Mouse (Mus musculus) frontal cortex, postnatal 14 days (tissue): Measurements from ENCODE around the gene Tmtc1.

Source experiments
- DNase-seq, 2 experiments: peaks; one replicate each; pipeline ENCODE4 v3.0.0; 2022; ENCODE audit warnings: low spot score in 2 of 2

Gene Tmtc1

DNA sequence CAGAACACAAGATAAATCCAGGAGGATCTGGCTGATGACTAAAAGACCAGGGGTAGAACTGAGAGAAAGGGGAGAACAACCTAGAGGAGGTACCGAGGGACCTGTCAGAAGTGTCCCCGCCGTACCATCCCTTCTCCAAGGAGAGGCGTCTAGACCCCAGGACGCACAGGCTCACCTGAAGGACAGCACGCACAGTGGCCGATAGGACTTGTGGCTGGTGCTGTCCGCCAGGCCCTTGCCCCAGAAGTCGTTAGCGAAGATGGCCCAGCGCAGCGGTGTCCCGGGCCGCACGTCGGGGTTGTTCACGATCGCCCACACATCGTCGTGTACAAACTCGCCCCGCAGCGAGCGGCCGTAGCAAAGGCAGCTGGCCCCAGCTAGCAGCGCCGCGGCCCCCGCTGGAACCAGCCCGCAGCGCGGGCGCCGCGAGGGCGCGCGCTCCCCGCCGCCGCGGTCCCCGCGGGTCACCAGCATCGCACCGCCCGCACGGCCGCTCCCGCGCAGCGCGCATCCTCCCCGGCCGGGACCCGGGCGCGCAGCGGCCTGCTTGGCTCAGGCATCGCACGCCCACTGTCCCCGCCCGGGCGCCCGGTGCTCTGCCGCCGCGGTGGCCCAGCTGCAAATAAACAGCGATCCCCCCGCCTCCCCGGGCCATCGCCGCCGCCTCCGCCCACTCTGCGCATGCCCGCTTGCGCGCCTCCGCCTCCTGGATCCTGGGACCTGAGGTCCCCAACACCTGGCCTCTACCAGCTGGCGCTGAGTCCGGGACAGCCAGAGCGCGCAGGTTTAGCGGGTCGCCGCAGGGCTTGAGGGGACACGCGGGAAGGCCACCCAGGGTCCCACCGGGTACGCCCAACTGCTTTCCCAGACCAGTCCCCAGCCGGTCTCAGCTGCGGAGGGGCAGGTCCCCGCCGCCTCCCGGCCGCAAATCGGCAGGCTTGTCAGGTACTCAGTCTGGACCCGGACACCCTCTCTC, at the start of gene Tmtc1:
Tmtc1 (minus strand) TSS at position 664 of the 976 bp plus-strand sequence.
- DNase-seq, result peak; percentile 35 to 55

DNA sequence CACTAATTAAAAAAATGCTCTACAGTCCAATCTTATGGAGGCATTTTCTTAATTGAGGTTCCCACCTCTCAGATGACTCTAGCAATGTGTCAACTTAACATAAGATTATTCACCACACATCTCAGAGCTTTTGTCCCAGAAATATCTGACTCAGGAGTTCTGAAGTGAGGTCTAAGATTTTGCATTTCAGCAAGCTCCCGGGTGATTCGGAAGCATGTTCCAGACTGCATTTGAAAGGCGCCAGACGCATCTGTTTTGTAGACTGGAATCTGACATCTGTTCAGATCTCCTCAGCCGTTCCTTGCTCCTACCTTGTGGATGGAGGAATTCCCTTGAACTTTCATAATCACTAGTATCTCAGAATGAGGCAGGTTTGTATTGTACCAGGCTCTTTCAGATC, 47.7 kb upstream of the Tmtc1 start:
- no peak for DNase-seq

- DNase-seq, result no peak
Observed at GRCm38 (mm10) chr6:148486756-148487155, 42.6 kb upstream of the Tmtc1 start.

DNA sequence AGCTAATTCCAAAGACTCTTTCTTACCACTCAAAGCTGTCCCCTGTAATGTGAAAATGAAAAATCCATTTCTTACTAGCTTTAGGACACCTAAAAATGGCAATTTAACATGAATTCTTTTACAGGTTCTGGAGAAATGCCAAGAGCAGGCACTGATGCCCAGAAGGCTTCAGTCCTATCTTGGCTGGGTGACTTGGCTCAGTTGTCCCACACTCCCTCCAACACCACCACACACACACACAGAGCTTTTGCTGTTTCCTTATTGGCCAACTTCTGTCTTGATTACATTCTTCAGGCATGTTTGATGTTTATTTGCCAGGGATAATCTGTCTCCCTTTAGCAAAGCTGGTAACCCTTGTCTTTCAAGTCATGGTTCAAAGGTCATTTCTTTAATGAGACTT, 37.7 kb upstream of the Tmtc1 start:
- DNase-seq, result no peak

- no peak for DNase-seq
Observed at GRCm38 (mm10) chr6:148479671-148480237, 35.6 kb upstream of the Tmtc1 start.

- no peak for DNase-seq
Observed at GRCm38 (mm10) chr6:148478350-148478749, 34.2 kb upstream of the Tmtc1 start.

- no peak for DNase-seq
Observed at GRCm38 (mm10) chr6:148472289-148472688, 28.1 kb upstream of the Tmtc1 start.

- DNase-seq, result no peak
Observed at GRCm38 (mm10) chr6:148467924-148468389, 23.8 kb upstream of the Tmtc1 start.

DNA sequence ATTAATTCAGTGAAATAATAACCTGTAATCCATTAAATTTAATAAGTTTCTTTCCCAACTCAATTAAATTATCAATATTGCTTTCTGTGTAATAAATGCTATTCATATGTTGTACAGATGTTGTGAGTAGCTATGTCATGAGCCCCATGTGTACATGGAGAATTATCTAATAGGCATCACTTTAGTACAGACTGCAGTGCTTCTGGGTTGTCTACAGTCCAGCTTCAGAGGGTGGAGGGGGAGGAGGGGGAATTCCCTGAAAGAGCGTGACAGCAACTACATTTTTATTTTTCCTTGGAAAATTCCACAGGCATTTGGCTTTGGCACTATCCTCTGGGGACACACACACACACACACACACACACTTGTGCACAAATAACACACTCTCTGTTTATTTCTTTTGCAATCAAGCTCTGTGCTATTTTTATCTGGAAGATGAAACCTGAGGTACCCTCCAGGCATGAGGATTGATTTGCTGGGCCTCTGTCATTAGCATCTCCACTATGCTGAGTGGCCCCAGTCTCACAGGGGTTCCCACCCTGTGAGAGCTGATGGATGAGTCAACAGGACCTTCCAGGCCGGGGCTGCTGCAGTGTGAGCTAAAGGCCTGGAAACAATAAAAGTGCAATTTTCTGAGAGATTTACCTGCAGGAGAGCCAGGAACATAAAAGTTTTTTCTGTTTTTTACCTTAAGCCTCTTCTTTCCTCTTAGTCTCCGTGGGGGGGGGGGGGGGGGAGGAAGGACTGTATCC, 23.2 kb upstream of the Tmtc1 start:
- no peak for DNase-seq

DNA sequence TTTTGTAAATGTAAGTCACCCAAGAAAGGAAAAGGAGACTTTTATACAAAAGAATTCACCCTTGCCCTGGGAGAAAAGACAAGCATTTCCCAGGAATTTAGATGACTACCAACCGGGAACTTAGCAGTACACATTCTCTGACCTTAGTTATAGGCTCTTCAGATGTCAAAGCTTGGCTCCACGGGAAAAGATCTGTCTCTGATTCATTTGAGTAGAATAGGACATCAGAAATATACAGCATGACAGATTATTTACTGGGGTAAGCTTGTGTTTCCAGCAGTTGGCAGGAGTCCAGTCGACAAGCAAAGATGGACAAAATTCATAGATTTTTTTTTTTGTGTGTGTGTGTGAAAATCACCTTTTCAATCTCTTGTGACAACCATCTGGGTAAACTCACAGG, 15.4 kb upstream of the Tmtc1 start:
- no peak for DNase-seq

- DNase-seq, result no peak
Observed at GRCm38 (mm10) chr6:148455470-148455869, 11.3 kb upstream of the Tmtc1 start.

GRCm38 (mm10) chr6:148454740-148455139, 10.6 kb upstream of the Tmtc1 start:
- DNase-seq, result no peak

GRCm38 (mm10) chr6:148448151-148448550, 4.0 kb upstream of the Tmtc1 start:
- no peak for DNase-seq

- no peak for DNase-seq
Observed at GRCm38 (mm10) chr6:148446113-148446512, 1.9 kb upstream of the Tmtc1 start.

GRCm38 (mm10) chr6:148444796-148445195, 607 bp upstream of the Tmtc1 start:
- DNase-seq, result no peak

DNA sequence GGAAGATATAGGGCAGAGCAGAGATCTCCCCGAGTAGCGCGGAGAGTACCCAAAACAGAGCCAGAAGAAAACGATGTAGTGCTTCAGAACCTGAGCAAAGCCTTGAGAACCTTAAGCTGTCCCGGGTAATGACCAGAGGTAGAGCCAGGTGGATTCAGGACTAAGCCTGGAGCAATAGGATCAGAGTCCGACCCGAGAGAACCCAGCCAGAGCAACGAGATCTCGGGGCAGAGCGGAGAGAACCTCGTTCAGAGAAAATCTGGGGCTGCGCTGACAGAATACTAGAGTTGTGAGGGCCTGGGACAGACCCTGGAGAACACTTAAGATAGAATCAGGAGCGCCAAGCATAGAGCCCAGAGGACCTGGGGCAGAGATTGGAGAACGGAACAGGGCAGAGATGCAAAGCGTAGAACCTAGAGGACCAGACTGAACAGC, 881 bp downstream of the Tmtc1 start:
- DNase-seq, result peak in 1 of 2 experiments; percentile 11

- DNase-seq, result peak in 1 of 2 experiments; percentile 22
Observed at GRCm38 (mm10) chr6:148442671-148443290, 1.4 kb downstream of the Tmtc1 start.

GRCm38 (mm10) chr6:148441871-148442270, 2.3 kb downstream of the Tmtc1 start:
- no peak for DNase-seq

DNA sequence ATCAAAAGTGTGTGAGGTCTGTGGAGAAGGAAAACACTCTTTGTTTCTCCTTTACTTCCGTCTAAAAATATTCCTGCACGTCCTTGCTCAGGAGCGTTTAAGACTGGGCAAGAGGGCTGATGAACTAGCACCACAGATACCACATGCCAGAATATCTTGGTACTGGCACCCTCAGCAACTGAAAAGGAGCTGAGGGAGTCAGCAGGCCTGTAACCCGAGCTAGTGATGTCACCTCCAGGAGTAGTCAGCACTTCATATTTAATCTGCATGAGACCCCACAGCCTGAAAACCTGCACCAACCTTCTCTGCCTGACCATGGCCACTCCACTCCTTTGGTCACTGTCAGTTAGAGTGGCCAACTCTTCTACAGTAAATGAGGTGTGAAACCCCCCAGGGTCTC, 5.1 kb downstream of the Tmtc1 start:
- no peak for DNase-seq

GRCm38 (mm10) chr6:148437565-148437964, 6.6 kb downstream of the Tmtc1 start:
- no peak for DNase-seq

DNA sequence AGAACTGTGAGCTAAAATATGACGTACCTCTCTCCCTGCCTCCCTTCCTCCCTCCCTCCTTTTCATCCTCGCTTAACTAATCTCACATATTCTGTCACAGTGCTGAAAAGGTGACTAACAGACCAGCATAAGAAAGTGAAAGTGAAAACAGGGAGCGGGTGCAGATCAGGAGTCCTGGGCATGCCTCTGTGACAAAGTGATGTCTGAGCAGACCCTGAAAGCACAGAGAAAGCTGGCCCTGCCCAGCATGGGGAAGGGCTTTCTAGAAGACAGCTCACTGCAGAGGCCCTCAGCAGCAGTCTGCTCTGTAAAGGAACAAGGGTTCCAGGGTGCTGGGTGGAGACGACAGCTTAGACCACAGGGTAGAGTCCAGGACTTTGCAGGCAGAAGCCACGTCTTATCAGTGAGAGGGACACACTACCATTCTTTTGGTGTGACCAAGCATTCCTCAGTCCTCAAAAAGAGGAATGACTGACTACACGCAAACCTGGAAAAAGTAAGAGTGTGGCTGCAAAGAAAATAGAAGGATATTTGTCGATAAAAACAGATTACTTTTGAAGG, 7.7 kb downstream of the Tmtc1 start:
- DNase-seq, result no peak
